Mouse (Mus musculus) megakaryocyte, embryonic 14.5 days (primary cell): ENCODE data around the gene Olfr1461. TPM values are rescaled to one million over a fixed set of nuclear protein-coding genes. Genes with fewer than 3 reads are reported as not detected.

ENCODE experiments used
- H3K27me3 ChIP-seq: replicated peaks from 2 replicates; pipeline ENCODE3; 2012; ENCODE audit warnings: inconsistent platforms
- H3K36me3 ChIP-seq: replicated peaks from 2 replicates; pipeline ENCODE3; 2012; ENCODE audit warnings: low read length, inconsistent platforms, mixed read lengths
- H3K4me1 ChIP-seq: 2 replicates; pipeline ENCODE4 v1.6.1; 2012; ENCODE audit warnings: inconsistent platforms
- H3K4me3 ChIP-seq: replicated peaks from 2 replicates; pipeline ENCODE3; 2012; ENCODE audit warnings: moderate library complexity, mild to moderate bottlenecking, inconsistent platforms
- H3K9me3 ChIP-seq: 2 replicates; pipeline ENCODE4 v1.6.1; 2012; ENCODE audit warnings: inconsistent platforms
- FLI1 ChIP-seq: IDR thresholded peaks from 2 replicates; pipeline ENCODE4 v1.6.1; 2012; ENCODE audit warnings: low read length, inconsistent platforms, mixed read lengths
- GATA1 ChIP-seq: IDR thresholded peaks from 3 replicates; pipeline ENCODE4 v1.6.1; 2012; ENCODE audit warnings: mixed read lengths, low read length, inconsistent platforms, borderline replicate concordance
- polyA plus RNA-seq: library from polyadenylated mRNA; stranded (reverse); fragments of >175 nt; gene quantifications from 2 replicates; pipeline ENCODE4 v1.2.3, GENCODE M21; 2012; ENCODE audit warnings: low replicate concordance; ENCODE audit not compliant: insufficient read depth

The Olfr1461 gene
- polyA plus RNA-seq: not detected in 2 replicates

GRCm38 (mm10) chr19:13162700-13163099 lies at the start of gene Olfr1461:
Olfr1461 (plus strand) TSS chr19:13163000.
- no peak within 1 kb of the TSS for H3K4me3 ChIP-seq
- H3K36me3 ChIP-seq: no peaks in the 10 kb centered on the region
- no peaks in the 10 kb centered on the region for H3K4me1 ChIP-seq
- no peaks in the 10 kb centered on the region for H3K27me3 ChIP-seq
- TF ChIP-seq GATA1 (no peak), FLI1 (no peak)
- H3K9me3 ChIP-seq: no peaks in the 10 kb centered on the region

- TF ChIP-seq GATA1 (no peak), FLI1 (no peak)
- no peaks in the 10 kb centered on the region for H3K4me1 ChIP-seq
- no peaks in the 10 kb centered on the region for H3K36me3 ChIP-seq
- no peaks in the 10 kb centered on the region for H3K27me3 ChIP-seq
- H3K9me3 ChIP-seq: peaks cover 3% of the 10 kb centered on the region
- no peak within 1 kb of the TSS for H3K4me3 ChIP-seq
Observed at GRCm38 (mm10) chr19:13149449-13149848, 13.4 kb upstream of the Olfr1461 start, which contains the start of gene Olfr1459. Olfr1459 (minus strand) TSS chr19:13149549.

- H3K27me3 ChIP-seq: no peaks in the 10 kb centered on the region
- TF ChIP-seq FLI1: no peak
- TF ChIP-seq GATA1: no peak
- H3K4me1 ChIP-seq: no peaks in the 10 kb centered on the region
- H3K9me3 ChIP-seq: peaks cover 3% of the 10 kb centered on the region; the same call in 1 of the 2 replicates
- no peaks in the 10 kb centered on the region for H3K36me3 ChIP-seq
- H3K4me3 ChIP-seq: no peak within 1 kb of the TSS
Observed at GRCm38 (mm10) chr19:13185434-13185833, 22.6 kb downstream of the Olfr1461 start, which contains the start of gene Olfr1462. Olfr1462 (plus strand) TSS chr19:13185734.

Other genes with a start within 250 kb of the Olfr1461 start
- gene Olfr1448, start 238.6 kb upstream of the Olfr1461 start, polyA plus RNA-seq: not detected in 2 replicates
- gene Olfr1449, start 232.2 kb upstream of the Olfr1461 start, polyA plus RNA-seq: not detected in 2 replicates
- gene Olfr1450, start 212.7 kb upstream of the Olfr1461 start, polyA plus RNA-seq: not detected in 2 replicates
- gene Olfr1451, start 168.0 kb upstream of the Olfr1461 start, polyA plus RNA-seq: not detected in 2 replicates
- not detected in 2 replicates for gene Olfr1453, start 134.7 kb upstream of the Olfr1461 start, polyA plus RNA-seq
- gene Olfr1454, start 102.4 kb upstream of the Olfr1461 start, polyA plus RNA-seq: not detected in 2 replicates
- not detected in 2 replicates for gene Olfr1457, start 65.1 kb upstream of the Olfr1461 start, polyA plus RNA-seq
- gene Olfr1458, start 56.2 kb upstream of the Olfr1461 start, polyA plus RNA-seq: not detected in 2 replicates
- gene Olfr1459, start 13.5 kb upstream of the Olfr1461 start, polyA plus RNA-seq: 0.06 TPM in 1 of 2 replicates, not detected in the other
- not detected in 2 replicates for gene Olfr1462, start 22.7 kb downstream of the Olfr1461 start, polyA plus RNA-seq
- not detected in 2 replicates for gene Olfr1463, start 68.3 kb downstream of the Olfr1461 start, polyA plus RNA-seq
- not detected in 2 replicates for gene Olfr1465, start 152.5 kb downstream of the Olfr1461 start, polyA plus RNA-seq
- not detected in 2 replicates for gene Olfr1466, start 175.9 kb downstream of the Olfr1461 start, polyA plus RNA-seq
- not detected in 2 replicates for gene Olfr1467, start 199.2 kb downstream of the Olfr1461 start, polyA plus RNA-seq
- not detected in 2 replicates for gene Olfr1469, start 244.8 kb downstream of the Olfr1461 start, polyA plus RNA-seq